11 mouse cellular contexts compared by ENCODE assay signal in genomic region chr11:72044231-72044630, GRCm38 (mm10). TPM values are rescaled to one million over a fixed set of nuclear protein-coding genes. Genes with fewer than 3 reads are reported as not detected.
A peak's percentile ranks its signal among the peaks of the same experiment; 100 is the strongest.
DNase-seq lines count a peak whose midpoint lies in the region; ATAC-seq and TF ChIP-seq lines count a peak whose summit lies in the region.
"Had no signal": no experiment of that assay in that cellular context is flagged by ENCODE, and none has a peak within 500 bp of the region (broad histone marks: within the 10 kb centered on the region; RNA-seq: fewer than 3 reads in every experiment).

No protein-coding gene starts in this region.

- peaks cover 10% of the 10 kb centered on the region for H3K36me3 ChIP-seq in heart, embryonic 16.5 days (ENCODE audit: control insufficient read depth, insufficient read depth)
- H3K36me3 ChIP-seq in lung, postnatal 0 days (ENCODE audit: insufficient read depth, low read length): no peaks in the 10 kb centered on the region
- H3K36me3 ChIP-seq in embryonic facial prominence, embryonic 13.5 days: peaks cover 28% of the 10 kb centered on the region
- H3K36me3 ChIP-seq in hindbrain, embryonic 14.5 days (replicated peaks; ENCODE audit: control insufficient read depth, insufficient read depth): no peaks in the 10 kb centered on the region
- H3K36me3 ChIP-seq: hindbrain, embryonic 15.5 days had no signal

- WGBS in heart, embryonic 16.5 days: 67% methylated on average over 3 of the region's 3 CpGs
- WGBS in lung, postnatal 0 days: 53% methylated on average over 3 of the region's 3 CpGs
- WGBS in lung, adult 2 months: 50% methylated on average over 3 of the region's 3 CpGs
- 94% methylated on average over 3 of the region's 3 CpGs for WGBS in embryonic facial prominence, embryonic 13.5 days
- 88% methylated on average over 3 of the region's 3 CpGs for WGBS in hindbrain, embryonic 14.5 days

- peak overlapping the region; percentile 81 for H3K4me2 ChIP-seq in heart, embryonic 16.5 days (ENCODE audit: low read depth, low read length)
- no peak overlapping the region for H3K4me2 ChIP-seq in lung, postnatal 0 days (replicated peaks; ENCODE audit: low read depth, low read length)
- H3K4me2 ChIP-seq in embryonic facial prominence, embryonic 13.5 days: peak overlapping the region; percentile 81
- peak overlapping the region; percentile 96; the same call in 1 of the 2 replicates for H3K4me2 ChIP-seq in hindbrain, embryonic 14.5 days (replicated peaks)

- no peak overlapping the region for H3K27ac ChIP-seq in heart, embryonic 16.5 days (ENCODE audit: low read length)
- H3K27ac ChIP-seq in lung, postnatal 0 days (ENCODE audit: low read length): no peak overlapping the region
- no peak overlapping the region for H3K27ac ChIP-seq in embryonic facial prominence, embryonic 13.5 days
- no peak overlapping the region for H3K27ac ChIP-seq in hindbrain, embryonic 14.5 days
- H3K27ac ChIP-seq: hindbrain, embryonic 15.5 days had no signal

- H3K9me3 ChIP-seq in heart, embryonic 16.5 days (replicated peaks; ENCODE audit: control insufficient read depth, low read length): no peaks in the 10 kb centered on the region
- no peaks in the 10 kb centered on the region for H3K9me3 ChIP-seq in lung, postnatal 0 days (ENCODE audit: low read length)
- H3K9me3 ChIP-seq in embryonic facial prominence, embryonic 13.5 days: no peaks in the 10 kb centered on the region
- no peaks in the 10 kb centered on the region for H3K9me3 ChIP-seq in hindbrain, embryonic 14.5 days (ENCODE audit: control insufficient read depth, low read length)
- H3K9me3 ChIP-seq: hindbrain, embryonic 15.5 days had no signal

- peaks cover 30% of the 10 kb centered on the region for H3K4me1 ChIP-seq in heart, embryonic 16.5 days (ENCODE audit: control insufficient read depth, insufficient read depth, low read length)
- no peaks in the 10 kb centered on the region; the same call in 1 of the 2 replicates for H3K4me1 ChIP-seq in lung, postnatal 0 days (ENCODE audit: insufficient read depth, low read depth, low read length)
- H3K4me1 ChIP-seq in lung, adult 2 months (ENCODE audit: control insufficient read depth, insufficient read depth, low read length): peaks cover 3% of the 10 kb centered on the region; the same call in 1 of the 2 replicates
- peaks cover 30% of the 10 kb centered on the region for H3K4me1 ChIP-seq in embryonic facial prominence, embryonic 13.5 days
- peaks cover 22% of the 10 kb centered on the region for H3K4me1 ChIP-seq in hindbrain, embryonic 14.5 days (replicated peaks; ENCODE audit: control insufficient read depth, insufficient read depth, low read length)

- no peak for TF ChIP-seq EP300 in lung, postnatal 0 days (IDR thresholded peaks at IDR 0.05)

- TF ChIP-seq CTCF in lung, postnatal 0 days (IDR thresholded peaks at IDR 0.05): no peak
- TF ChIP-seq CTCF in lung, adult 2 months (IDR thresholded peaks at IDR 0.05; ENCODE audit: insufficient read depth, low read length): no peak

- no peak for ATAC-seq in heart, embryonic 16.5 days (replicated peaks; ENCODE audit: extremely low read depth, insufficient read depth, low FRiP score)
- no peak for ATAC-seq in lung, postnatal 0 days
- ATAC-seq in embryonic facial prominence, embryonic 13.5 days (ENCODE audit: insufficient number of reproducible peaks, insufficient read depth, low FRiP score, low TSS enrichment, low read depth): no peak
- ATAC-seq in hindbrain, embryonic 14.5 days (ENCODE audit: low FRiP score): no peak

- no peak for TF ChIP-seq POLR2A in lung, adult 2 months (IDR thresholded peaks at IDR 0.05; ENCODE audit: borderline replicate concordance, extremely low read depth, low read depth, low read length)

- H3K27me3 ChIP-seq in heart, embryonic 16.5 days (ENCODE audit: control insufficient read depth, insufficient read depth, low read length): no peaks in the 10 kb centered on the region; the same call in 1 of the 2 replicates
- H3K27me3 ChIP-seq in lung, postnatal 0 days (replicated peaks; ENCODE audit: insufficient read depth, low read length): no peaks in the 10 kb centered on the region
- H3K27me3 ChIP-seq in embryonic facial prominence, embryonic 13.5 days: peaks cover 1% of the 10 kb centered on the region; the same call in 1 of the 2 replicates
- no peaks in the 10 kb centered on the region for H3K27me3 ChIP-seq in hindbrain, embryonic 14.5 days (ENCODE audit: control insufficient read depth, insufficient read depth, low read length)
- H3K27me3 ChIP-seq: hindbrain, embryonic 15.5 days had no signal

- DNase-seq in heart, postnatal 4 days: no peak
- peak; percentile 26 for DNase-seq in lung, postnatal 0 days (ENCODE audit: low spot score)
- no peak for DNase-seq in lung, adult 2 months
- no peak for DNase-seq in hindbrain, embryonic 14.5 days (ENCODE audit: low spot score)
- DNase-seq in thymus, adult 18-20 months: no peak
- DNase-seq: spleen, adult 18-20 months; thymus, postnatal 25 days had no signal

- H3K9ac ChIP-seq in heart, embryonic 16.5 days (ENCODE audit: low read length): no peak overlapping the region
- no peak overlapping the region for H3K9ac ChIP-seq in lung, postnatal 0 days (replicated peaks; ENCODE audit: low read depth)
- no peak overlapping the region for H3K9ac ChIP-seq in embryonic facial prominence, embryonic 13.5 days
- H3K9ac ChIP-seq in hindbrain, embryonic 14.5 days: no peak overlapping the region
- H3K9ac ChIP-seq: hindbrain, embryonic 15.5 days had no signal

- 0 out of 2 replicates have a peak overlapping the region, but pooled peaks have one; percentile 68 for H3K4me3 ChIP-seq in heart, embryonic 16.5 days (ENCODE audit: low read length)
- H3K4me3 ChIP-seq in lung, postnatal 0 days (ENCODE audit: low read depth, low read length): no peak overlapping the region
- no peak overlapping the region for H3K4me3 ChIP-seq in lung, adult 2 months (replicated peaks; ENCODE audit: extremely low read depth, low read depth, low read length)
- H3K4me3 ChIP-seq in embryonic facial prominence, embryonic 13.5 days: peak overlapping the region; percentile 68; the same call in 1 of the 2 replicates
- no peak overlapping the region for H3K4me3 ChIP-seq in hindbrain, embryonic 14.5 days (replicated peaks; ENCODE audit: low read length)
- H3K4me3 ChIP-seq: hindbrain, embryonic 15.5 days had no signal

RNA-seq across cellular contexts. Expression of gene Pimreg, which starts 2.4 kb away (rescaled TPM):
- 67.0 and 74.3 TPM in 2 replicates for polyA plus RNA-seq in heart, embryonic 16.5 days (2015; fragmentation: Nextera tagmentation; extraction: Ambion mirVana)
- 10 to 100 TPM; 30.5 to 38.3 TPM for total RNA-seq in heart, postnatal 4 days (2021)
- 6.1 and 7.3 TPM in 2 replicates for polyA plus RNA-seq in lung, postnatal 0 days (2015; fragmentation: Nextera tagmentation; extraction: Ambion mirVana)
- polyA plus RNA-seq in lung, adult 2 months (2012; rRNA removed): 1.2 and 1.8 TPM in 2 replicates
- polyA plus RNA-seq in embryonic facial prominence, embryonic 13.5 days (2015; fragmentation: Nextera tagmentation; extraction: Ambion mirVana): 102 and 128 TPM in 2 replicates
- polyA plus RNA-seq in hindbrain, embryonic 14.5 days (2014; fragmentation: Nextera tagmentation; extraction: Ambion mirVana): 26.8 and 30.2 TPM in 2 replicates
- total RNA-seq: layer of hippocampus, adult 18-20 months had no signal

RNA-seq across cellular contexts. Expression of gene Aipl1, which starts 6.9 kb away (rescaled TPM):
- polyA plus RNA-seq in heart, embryonic 16.5 days (2015; fragmentation: Nextera tagmentation; extraction: Ambion mirVana): 0.12 and 0.36 TPM in 2 replicates
- total RNA-seq in heart, postnatal 4 days (2021): under 1 TPM in 1 of 2 experiments, not detected in 1; 0.29 TPM
- 0.27 and 0.30 TPM in 2 replicates for polyA plus RNA-seq in lung, postnatal 0 days (2015; fragmentation: Nextera tagmentation; extraction: Ambion mirVana)
- 0.08 and 0.11 TPM in 2 replicates for polyA plus RNA-seq in lung, adult 2 months (2012; rRNA removed)
- polyA plus RNA-seq in embryonic facial prominence, embryonic 13.5 days (2015; fragmentation: Nextera tagmentation; extraction: Ambion mirVana): 0.51 and 0.59 TPM in 2 replicates
- polyA plus RNA-seq in hindbrain, embryonic 14.5 days (2014; fragmentation: Nextera tagmentation; extraction: Ambion mirVana): not detected in 2 replicates
- total RNA-seq: layer of hippocampus, adult 18-20 months had no signal

Comparison
In these comparisons a context has a peak if more than half of its experiments do, and no peak if none do; other contexts are left out.
1. H3K4me3 ChIP-seq: peak in heart, embryonic 16.5 days (single experiment) and embryonic facial prominence, embryonic 13.5 days (single experiment); none in lung, postnatal 0 days (single experiment), lung, adult 2 months (single experiment) and hindbrain, embryonic 14.5 days (single experiment).